Mouse (Mus musculus): ENCODE results near the gene Tmub2. TPM values are rescaled to one million over a fixed set of nuclear protein-coding genes. Genes with fewer than 3 reads are reported as not detected.

The Tmub2 gene
- polyA plus RNA-seq, 1 experiment from 2014 or later = 57.3 TPM

DNA sequence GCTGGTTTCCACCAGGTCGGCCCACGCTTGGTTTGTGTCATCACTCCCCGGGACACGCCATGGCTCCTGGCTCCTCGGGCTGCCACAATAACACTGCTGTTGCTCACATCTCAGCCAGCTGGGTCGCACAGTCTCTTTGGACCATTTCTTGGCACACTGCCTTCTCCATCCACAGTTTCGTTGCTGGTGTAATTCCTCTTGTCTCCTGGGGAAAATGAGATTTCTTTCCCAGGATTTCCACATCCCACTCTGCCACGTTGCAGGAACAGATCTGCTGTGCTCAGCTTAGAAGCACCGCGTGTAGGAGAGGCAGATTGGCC is 35.9 kb downstream of the Tmub2 start:
- WGBS = 9% methylated on average over 10 of the region's 10 CpGs
- H3K9ac ChIP-seq = peak overlapping the region; percentile 100
- ATAC-seq (ENCODE audit: low FRiP score, low read depth) = no peak
- peaks cover under 1% of the 10 kb centered on the region; the same call in 1 of the 2 replicates for H3K36me3 ChIP-seq
- peak overlapping the region; percentile 99 for H3K27ac ChIP-seq
- peak overlapping the region; percentile 75 for H3K4me2 ChIP-seq (replicated peaks)
- H3K4me3 ChIP-seq = peak overlapping the region; percentile 100
- H3K9me3 ChIP-seq = no peaks in the 10 kb centered on the region
- no peaks in the 10 kb centered on the region for H3K27me3 ChIP-seq
- H3K4me1 ChIP-seq = peaks cover 20% of the 10 kb centered on the region

GRCm38 (mm10) chr11:102321931-102322330 is 37.2 kb downstream of the Tmub2 start:
- no peak overlapping the region for H3K4me3 ChIP-seq
- H3K9me3 ChIP-seq = no peaks in the 10 kb centered on the region
- WGBS = 75% methylated on average over 6 of the region's 6 CpGs
- H3K36me3 ChIP-seq = no peaks in the 10 kb centered on the region
- H3K4me1 ChIP-seq = peaks cover 12% of the 10 kb centered on the region
- H3K27me3 ChIP-seq = no peaks in the 10 kb centered on the region; the same call in 1 of the 2 replicates
- no peak overlapping the region for H3K4me2 ChIP-seq (replicated peaks)
- no peak overlapping the region for H3K27ac ChIP-seq
- no peak for ATAC-seq (ENCODE audit: low FRiP score, low read depth)
- H3K9ac ChIP-seq = no peak overlapping the region

- H3K4me2 ChIP-seq (replicated peaks) = no peak overlapping the region
Measured at GRCm38 (mm10) chr11:102323516-102323915, 38.8 kb downstream of the Tmub2 start.

GRCm38 (mm10) chr11:102327250-102327649 is 42.5 kb downstream of the Tmub2 start:
- H3K27ac ChIP-seq = no peak overlapping the region
- 66% methylated on average over 5 of the region's 5 CpGs for WGBS
- ATAC-seq (ENCODE audit: low FRiP score, low read depth) = no peak

More at GRCm38 (mm10) chr11:102323516-102323915, 38.8 kb downstream of the Tmub2 start:
- Histone ChIP-seq H3K9me3 (no peaks in the 10 kb centered on the region), H3K9ac (no peak overlapping the region), H3K4me1 (peaks cover 12% of the 10 kb centered on the region), H3K4me3 (no peak overlapping the region), H3K27me3 (peaks cover 3% of the 10 kb centered on the region; the same call in 1 of the 2 replicates), H3K36me3 (no peaks in the 10 kb centered on the region), H3K27ac (no peak overlapping the region)
- ATAC-seq (ENCODE audit: low FRiP score, low read depth) = no peak
- WGBS = 67% methylated on average over 1 of the region's 1 CpGs

DNA sequence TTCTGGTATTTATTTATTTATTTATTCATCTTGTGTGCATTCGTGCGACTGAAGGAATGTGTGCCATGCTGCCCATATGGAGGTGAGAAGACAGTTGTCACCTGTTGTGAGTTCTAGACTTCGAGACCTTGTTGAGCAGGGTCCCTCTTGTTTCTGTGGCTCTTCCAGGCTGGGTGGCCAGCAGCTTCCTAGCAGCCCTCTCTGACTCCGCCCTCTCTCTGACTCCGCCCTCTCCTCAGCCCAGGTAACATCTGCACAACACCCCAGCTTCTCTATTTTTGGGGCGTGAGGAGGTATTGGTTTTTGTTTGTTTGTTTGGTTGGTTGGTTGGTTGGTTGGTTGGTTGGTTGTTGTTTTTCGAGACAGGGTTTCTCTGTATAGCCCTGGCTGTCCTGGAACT is 43.1 kb downstream of the Tmub2 start:
- Histone ChIP-seq H3K36me3 (no peaks in the 10 kb centered on the region), H3K4me3 (no peak overlapping the region), H3K4me2 (replicated peaks) (no peak overlapping the region), H3K27ac (no peak overlapping the region), H3K4me1 (no peaks in the 10 kb centered on the region), H3K27me3 (peaks cover 3% of the 10 kb centered on the region; the same call in 1 of the 2 replicates), H3K9ac (no peak overlapping the region), H3K9me3 (no peaks in the 10 kb centered on the region)
- WGBS = 88% methylated on average over 7 of the region's 7 CpGs
- ATAC-seq (ENCODE audit: low FRiP score, low read depth) = no peak

More at GRCm38 (mm10) chr11:102327250-102327649, 42.5 kb downstream of the Tmub2 start:
- H3K27me3 ChIP-seq = peaks cover 3% of the 10 kb centered on the region; the same call in 1 of the 2 replicates
- H3K4me3 ChIP-seq = no peak overlapping the region
- H3K4me1 ChIP-seq = no peaks in the 10 kb centered on the region
- no peaks in the 10 kb centered on the region for H3K9me3 ChIP-seq
- H3K36me3 ChIP-seq = no peaks in the 10 kb centered on the region
- no peak overlapping the region for H3K9ac ChIP-seq
- H3K4me2 ChIP-seq (replicated peaks) = no peak overlapping the region

DNA sequence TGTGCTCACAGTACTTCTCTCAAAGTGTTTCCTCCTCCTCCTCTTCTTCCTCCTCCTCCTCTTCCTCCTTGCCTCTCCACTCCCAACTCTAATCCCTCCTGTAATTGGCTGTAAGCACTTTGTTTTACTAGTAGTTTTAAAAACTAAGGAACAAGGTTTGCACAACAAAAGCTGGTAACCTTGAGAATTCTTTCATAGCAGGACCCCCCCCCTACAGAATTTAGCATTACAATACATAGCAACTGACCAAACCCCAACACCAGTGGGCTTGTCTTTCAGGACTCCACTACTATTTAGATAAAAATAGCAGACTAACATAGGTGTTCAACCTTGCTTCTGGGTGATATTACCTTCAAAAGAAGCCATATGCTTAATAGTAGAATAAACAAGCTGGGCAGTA is 44.8 kb downstream of the Tmub2 start:
- Histone ChIP-seq H3K36me3 (no peaks in the 10 kb centered on the region), H3K4me1 (no peaks in the 10 kb centered on the region)

GRCm38 (mm10) chr11:102330039-102330438 is 45.3 kb downstream of the Tmub2 start:
- Histone ChIP-seq H3K4me1 (no peaks in the 10 kb centered on the region), H3K4me3 (no peak overlapping the region), H3K9ac (no peak overlapping the region), H3K9me3 (no peaks in the 10 kb centered on the region), H3K27me3 (peaks cover 3% of the 10 kb centered on the region; the same call in 1 of the 2 replicates), H3K27ac (no peak overlapping the region), H3K4me2 (replicated peaks) (no peak overlapping the region), H3K36me3 (no peaks in the 10 kb centered on the region)
- 71% methylated on average over 3 of the region's 3 CpGs for WGBS
- ATAC-seq (ENCODE audit: low FRiP score, low read depth) = no peak

More for the DNA sequence above, 44.8 kb downstream of the Tmub2 start:
- no peak for ATAC-seq (ENCODE audit: low FRiP score, low read depth)
- H3K9me3 ChIP-seq = no peaks in the 10 kb centered on the region
- no peak overlapping the region for H3K4me3 ChIP-seq
- H3K27me3 ChIP-seq = peaks cover 3% of the 10 kb centered on the region; the same call in 1 of the 2 replicates
- no peak overlapping the region for H3K27ac ChIP-seq
- no peak overlapping the region for H3K4me2 ChIP-seq (replicated peaks)
- H3K9ac ChIP-seq = no peak overlapping the region

GRCm38 (mm10) chr11:102331806-102332205 is 47.1 kb downstream of the Tmub2 start:
- Histone ChIP-seq H3K27ac (no peak overlapping the region), H3K27me3 (0 out of 2 replicates have a peak, but pooled peaks cover 3% of the 10 kb centered on the region), H3K4me1 (no peaks in the 10 kb centered on the region), H3K9me3 (no peaks in the 10 kb centered on the region), H3K36me3 (no peaks in the 10 kb centered on the region), H3K9ac (no peak overlapping the region), H3K4me2 (replicated peaks) (no peak overlapping the region), H3K4me3 (no peak overlapping the region)
- ATAC-seq (ENCODE audit: low FRiP score, low read depth) = no peak
- WGBS = 52% methylated on average over 4 of the region's 4 CpGs

DNA sequence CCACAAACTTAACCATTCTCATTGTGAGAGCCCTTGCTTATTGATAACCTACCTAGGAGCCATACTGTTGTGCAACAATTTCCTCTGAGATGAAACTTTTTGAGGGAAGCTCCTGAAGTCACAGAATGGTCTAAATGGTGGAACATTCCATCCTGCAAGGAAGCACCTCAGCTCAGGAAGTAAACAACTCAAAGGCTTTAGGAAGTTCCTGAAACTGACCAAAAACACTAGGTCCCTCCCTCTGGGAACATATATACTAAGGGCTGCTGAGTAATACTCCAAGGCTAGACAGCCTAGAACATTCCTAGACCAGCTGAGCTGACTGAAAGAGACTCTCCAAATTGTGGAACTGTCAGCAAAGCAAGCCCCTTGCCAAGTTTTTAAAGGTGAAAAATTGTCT is 48.3 kb downstream of the Tmub2 start:
- H3K4me3 ChIP-seq = no peak overlapping the region
- H3K27ac ChIP-seq = no peak overlapping the region
- no peaks in the 10 kb centered on the region for H3K27me3 ChIP-seq
- ATAC-seq (ENCODE audit: low FRiP score, low read depth) = no peak
- H3K9me3 ChIP-seq = no peaks in the 10 kb centered on the region
- H3K9ac ChIP-seq = no peak overlapping the region
- H3K4me2 ChIP-seq (replicated peaks) = no peak overlapping the region
- H3K36me3 ChIP-seq = no peaks in the 10 kb centered on the region
- H3K4me1 ChIP-seq = no peaks in the 10 kb centered on the region

GRCm38 (mm10) chr11:102334010-102334409 is 49.3 kb downstream of the Tmub2 start:
- no peak overlapping the region for H3K9ac ChIP-seq

GRCm38 (mm10) chr11:102334973-102335700 is 50.4 kb downstream of the Tmub2 start:
- no peak overlapping the region for H3K4me2 ChIP-seq (replicated peaks)
- no peak for ATAC-seq (ENCODE audit: low FRiP score, low read depth)
- no peaks in the 10 kb centered on the region for H3K27me3 ChIP-seq
- H3K4me1 ChIP-seq = peaks cover 7% of the 10 kb centered on the region; the same call in 1 of the 2 replicates
- no peak overlapping the region for H3K27ac ChIP-seq
- no peak overlapping the region for H3K4me3 ChIP-seq
- 42% methylated on average over 9 of the region's 9 CpGs for WGBS
- no peak overlapping the region; the same call in 1 of the 2 replicates for H3K9ac ChIP-seq
- no peaks in the 10 kb centered on the region for H3K9me3 ChIP-seq
- H3K36me3 ChIP-seq = no peaks in the 10 kb centered on the region

More at GRCm38 (mm10) chr11:102334010-102334409, 49.3 kb downstream of the Tmub2 start:
- 67% methylated on average over 4 of the region's 4 CpGs for WGBS
- Histone ChIP-seq H3K9me3 (no peaks in the 10 kb centered on the region), H3K36me3 (no peaks in the 10 kb centered on the region), H3K27ac (no peak overlapping the region), H3K27me3 (no peaks in the 10 kb centered on the region), H3K4me2 (replicated peaks) (no peak overlapping the region), H3K4me3 (no peak overlapping the region), H3K4me1 (peaks cover 3% of the 10 kb centered on the region; the same call in 1 of the 2 replicates)
- ATAC-seq (ENCODE audit: low FRiP score, low read depth) = no peak

GRCm38 (mm10) chr11:102336191-102336590 is 51.5 kb downstream of the Tmub2 start:
- 65% methylated on average over 1 of the region's 1 CpGs for WGBS
- H3K4me1 ChIP-seq = peaks cover 7% of the 10 kb centered on the region; the same call in 1 of the 2 replicates
- no peaks in the 10 kb centered on the region for H3K36me3 ChIP-seq
- no peak overlapping the region for H3K27ac ChIP-seq
- H3K27me3 ChIP-seq = no peaks in the 10 kb centered on the region
- no peak overlapping the region for H3K9ac ChIP-seq
- H3K4me3 ChIP-seq = no peak overlapping the region
- H3K9me3 ChIP-seq = no peaks in the 10 kb centered on the region
- H3K4me2 ChIP-seq (replicated peaks) = no peak overlapping the region
- ATAC-seq (ENCODE audit: low FRiP score, low read depth) = no peak

DNA sequence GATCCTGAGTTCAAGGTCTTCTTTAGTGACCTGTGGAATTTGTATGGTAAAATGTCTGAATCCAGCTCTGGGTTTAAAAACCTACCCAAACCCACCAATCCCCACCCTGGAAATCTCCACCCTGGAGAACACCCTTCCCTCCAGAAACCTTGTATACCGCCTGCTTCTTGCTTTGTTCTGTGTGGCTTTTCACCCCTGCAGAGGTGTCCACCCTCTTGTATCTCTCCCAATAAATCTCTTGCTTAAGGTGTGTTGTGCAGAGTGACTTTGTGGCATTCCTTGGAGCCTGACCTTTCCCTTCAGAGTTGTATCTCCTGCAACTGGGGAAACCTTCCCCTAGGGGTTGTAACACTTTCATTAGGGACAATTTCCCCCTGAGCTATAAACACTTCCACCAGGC is 53.2 kb downstream of the Tmub2 start:
- ATAC-seq (ENCODE audit: low FRiP score, low read depth) = no peak
- H3K9me3 ChIP-seq = no peaks in the 10 kb centered on the region
- no peak overlapping the region for H3K27ac ChIP-seq
- WGBS = 22% methylated on average over 1 of the region's 1 CpGs
- no peak overlapping the region for H3K4me2 ChIP-seq (replicated peaks)
- H3K27me3 ChIP-seq = no peaks in the 10 kb centered on the region
- H3K36me3 ChIP-seq = no peaks in the 10 kb centered on the region
- no peak overlapping the region for H3K9ac ChIP-seq
- H3K4me1 ChIP-seq = peaks cover 7% of the 10 kb centered on the region; the same call in 1 of the 2 replicates
- no peak overlapping the region for H3K4me3 ChIP-seq

Measured in limb, embryonic 13.5 days (tissue).